ENCODE assay signal across 18 mouse cellular contexts in genomic region chr11:6318559-6318958, GRCm38 (mm10). TPM values are rescaled to one million over a fixed set of nuclear protein-coding genes. Genes with fewer than 3 reads are reported as not detected.
DNase-seq lines count a peak whose midpoint lies in the region; ATAC-seq and TF ChIP-seq lines count a peak whose summit lies in the region.
"Had no signal": no experiment of that assay in that cellular context is flagged by ENCODE, and none has a peak within 500 bp of the region (broad histone marks: within the 10 kb centered on the region; RNA-seq: fewer than 3 reads in every experiment).

No protein-coding gene starts in this region.

- no peak for TF ChIP-seq CTCF in cerebellum, adult 2 months (IDR thresholded peaks at IDR 0.05; ENCODE audit: borderline replicate concordance, insufficient read depth, low read depth, low read length)

- no peaks in the 10 kb centered on the region for H3K27me3 ChIP-seq in cerebellum, adult 2 months (ENCODE audit: control insufficient read depth, insufficient read depth, low read length)
- H3K27me3 ChIP-seq: hindbrain, embryonic 12.5 days; hindbrain, embryonic 15.5 days had no signal

- H3K4me1 ChIP-seq in cerebellum, adult 2 months (ENCODE audit: control insufficient read depth, insufficient read depth, low read length): peaks cover 21% of the 10 kb centered on the region
- H3K4me1 ChIP-seq: forebrain, embryonic 10.5 days; hindbrain, embryonic 12.5 days; hindbrain, embryonic 15.5 days had no signal

- WGBS in cerebellum, adult 2 months: 36% methylated on average over 5 of the region's 5 CpGs

- no peak for TF ChIP-seq POLR2A in cerebellum, adult 2 months (IDR thresholded peaks at IDR 0.05; ENCODE audit: borderline replicate concordance, insufficient read depth, low read length)

- DNase-seq in brain, adult 2 months (ENCODE audit: low read depth, low spot score): peak; percentile 76
- DNase-seq in cerebellum, adult 11 months: peak; percentile 31
- peak; percentile 57 to 69 for DNase-seq in cerebellum, adult 2 months
- peak; percentile 65 for DNase-seq in cerebellum, adult 9-11 months
- no peak for DNase-seq in adrenal gland, postnatal 36 days
- DNase-seq in frontal cortex, postnatal 36 days (ENCODE audit: low spot score in 2 of 2): no peak
- DNase-seq in kidney, postnatal 25 days: no peak
- DNase-seq: adrenal gland, postnatal 14 days; forebrain, postnatal 0 days; gastrocnemius, postnatal 25 days; heart, adult 2 months; kidney, adult 2 months had no signal

- H3K27ac ChIP-seq in cerebellum, adult 2 months (ENCODE audit: insufficient read depth, low read length): no peak overlapping the region
- H3K27ac ChIP-seq: forebrain, embryonic 10.5 days; heart, adult 2 months; hindbrain, embryonic 12.5 days; hindbrain, embryonic 15.5 days had no signal

- H3K4me3 ChIP-seq in cerebellum, adult 2 months (replicated peaks; ENCODE audit: insufficient read depth, low read depth, low read length): no peak overlapping the region
- H3K4me3 ChIP-seq: forebrain, embryonic 10.5 days; heart, adult 2 months; hindbrain, embryonic 12.5 days; hindbrain, embryonic 15.5 days had no signal

- ATAC-seq in activated CD4-positive, CD25-positive, alpha-beta regulatory T cell, adult 4 months: no peak
- ATAC-seq: forebrain, embryonic 14.5 days; forebrain, postnatal 0 days; intestine, postnatal 0 days had no signal

RNA-seq across cellular contexts. Expression of gene Ogdh, which starts 27.1 kb away (rescaled TPM):
- 232 and 235 TPM in 2 replicates for polyA plus RNA-seq in cerebellum, adult 2 months (2012; rRNA removed)
- 100 to 1,000 TPM; 515 to 618 TPM for total RNA-seq in adrenal gland, postnatal 36 days (2021)
- polyA plus RNA-seq in activated CD4-positive, CD25-positive, alpha-beta regulatory T cell, adult 4 months (2017; shearing (Covaris generic)): 100 to 1,000 TPM; 121 to 141 TPM

RNA-seq across cellular contexts. Expression of gene Tmed4, which starts 43.9 kb away (rescaled TPM):
- polyA plus RNA-seq in cerebellum, adult 2 months (2012; rRNA removed): 185 and 188 TPM in 2 replicates
- total RNA-seq in adrenal gland, postnatal 36 days (2021): 100 to 1,000 TPM; 105 to 114 TPM
- 10 to 100 TPM; 67.7 to 68.5 TPM for polyA plus RNA-seq in activated CD4-positive, CD25-positive, alpha-beta regulatory T cell, adult 4 months (2017; shearing (Covaris generic))

RNA-seq across cellular contexts. Expression of gene Ddx56, which starts 51.0 kb away (rescaled TPM):
- polyA plus RNA-seq in cerebellum, adult 2 months (2012; rRNA removed): 48.5 and 49.4 TPM in 2 replicates
- 10 to 100 TPM; 55.5 to 59.4 TPM for total RNA-seq in adrenal gland, postnatal 36 days (2021)
- polyA plus RNA-seq in activated CD4-positive, CD25-positive, alpha-beta regulatory T cell, adult 4 months (2017; shearing (Covaris generic)): 10 to 100 TPM; 81.0 to 91.5 TPM

Comparison
In these comparisons a context has a peak if more than half of its experiments do, and no peak if none do; other contexts are left out.
1. DNase-seq: peak in brain, adult 2 months (single experiment), cerebellum, adult 11 months (single experiment), cerebellum, adult 2 months (2 of 2) and cerebellum, adult 9-11 months (single experiment); none in adrenal gland, postnatal 36 days (0 of 2), frontal cortex, postnatal 36 days (0 of 2) and kidney, postnatal 25 days (0 of 2).